Mouse (Mus musculus): Measurements from ENCODE around the gene Gm12248. TPM values are rescaled to one million over a fixed set of nuclear protein-coding genes. Genes with fewer than 3 reads are reported as not detected.

The Gm12248 gene
- polyA plus RNA-seq (2017; shearing (Covaris generic)) = not detected

DNA sequence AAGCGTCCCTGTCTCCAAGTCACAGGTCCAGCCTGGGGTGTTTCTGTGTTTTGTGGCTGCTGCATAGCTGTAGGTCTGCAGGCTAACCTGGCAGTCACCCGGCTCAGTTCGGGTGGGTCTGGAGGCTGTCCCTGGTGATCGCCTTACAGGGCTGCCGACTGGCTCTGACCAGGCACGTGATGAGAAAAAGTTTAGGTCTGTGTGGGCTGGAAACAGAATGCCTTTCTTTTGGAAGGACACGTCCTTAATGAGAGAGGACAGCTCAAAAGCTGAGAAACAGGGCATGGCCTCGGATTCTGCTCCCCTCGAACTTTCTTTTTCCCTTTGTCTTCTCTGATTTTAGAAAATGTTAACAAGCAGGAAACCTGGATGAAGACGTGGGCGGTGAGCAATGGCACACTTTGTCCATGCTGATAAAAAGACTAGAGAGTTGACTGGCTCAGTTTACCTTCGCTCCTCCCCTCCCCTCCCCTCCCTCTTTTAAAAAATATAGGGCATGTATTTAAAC, at the start of gene Gm12248:
Gene Gm12248 (minus strand): TSS at position 114 of the 508 bp plus-strand sequence.

DNA sequence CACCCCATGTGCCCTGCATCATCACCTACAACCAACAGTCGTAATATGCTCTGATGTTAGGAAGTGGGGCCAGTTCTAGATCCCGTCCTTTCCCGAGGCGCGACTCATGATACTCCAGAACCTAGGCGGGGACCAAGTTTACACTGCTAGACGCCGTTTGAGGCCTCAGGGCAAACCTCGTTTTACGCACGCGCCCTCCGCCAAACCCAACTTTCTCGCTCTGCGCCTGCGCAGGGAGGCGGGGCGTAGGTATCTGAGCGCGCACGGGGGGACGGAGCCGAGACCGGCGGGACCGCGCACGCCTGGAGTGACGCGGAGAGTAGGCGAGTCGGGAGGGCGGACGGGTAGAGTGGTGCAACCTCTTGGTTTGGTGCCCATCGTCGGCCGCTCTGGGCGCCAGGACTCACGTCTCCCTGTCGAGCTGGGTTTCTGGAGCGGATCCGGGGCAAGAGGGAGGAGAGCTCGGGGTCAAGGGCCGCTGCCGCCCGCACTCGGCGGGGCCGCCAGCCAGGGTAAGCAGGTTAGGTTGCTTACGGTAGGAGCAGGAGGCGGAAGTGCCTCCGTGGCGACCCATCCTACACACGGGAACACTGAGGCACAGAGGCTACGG, 10.9 kb upstream of the Gm12248 start, which contains the start of gene Cnot8:
Gene Cnot8 (plus strand): TSS at position 457 of the 610 bp plus-strand sequence.

Other genes with a start within 250 kb of the Gm12248 start
- gene Larp1, start 84.1 kb downstream of the Gm12248 start, polyA plus RNA-seq (2017; shearing (Covaris generic)) = 102 TPM
- 67.1 TPM for gene Cnot8, start 11.0 kb upstream of the Gm12248 start, polyA plus RNA-seq (2017; shearing (Covaris generic))
- gene Gemin5, start 75.4 kb upstream of the Gm12248 start, polyA plus RNA-seq (2017; shearing (Covaris generic)) = 13.4 TPM
- 37.7 TPM for gene Mrpl22, start 78.5 kb upstream of the Gm12248 start, polyA plus RNA-seq (2017; shearing (Covaris generic))
- gene Igtp, start 106.4 kb upstream of the Gm12248 start, polyA plus RNA-seq (2017; shearing (Covaris generic)) = 194 TPM
- gene Irgm2, start 106.5 kb upstream of the Gm12248 start, polyA plus RNA-seq (2017; shearing (Covaris generic)) = 47.7 TPM
- not detected for gene 4930438A08Rik, start 181.7 kb upstream of the Gm12248 start, polyA plus RNA-seq (2017; shearing (Covaris generic))
- gene Zfp692, start 213.9 kb upstream of the Gm12248 start, polyA plus RNA-seq (2017; shearing (Covaris generic)) = 39.8 TPM
- gene Zfp672, start 237.2 kb upstream of the Gm12248 start, polyA plus RNA-seq (2017; shearing (Covaris generic)) = 39.7 TPM
- gene Sh3bp5l, start 237.6 kb upstream of the Gm12248 start, polyA plus RNA-seq (2017; shearing (Covaris generic)) = 12.9 TPM

All from effector memory CD4-positive, alpha-beta T cell, adult 7 months (primary cell).